Mouse (Mus musculus): ENCODE data around the gene Aimp1.

The Aimp1 gene

DNA sequence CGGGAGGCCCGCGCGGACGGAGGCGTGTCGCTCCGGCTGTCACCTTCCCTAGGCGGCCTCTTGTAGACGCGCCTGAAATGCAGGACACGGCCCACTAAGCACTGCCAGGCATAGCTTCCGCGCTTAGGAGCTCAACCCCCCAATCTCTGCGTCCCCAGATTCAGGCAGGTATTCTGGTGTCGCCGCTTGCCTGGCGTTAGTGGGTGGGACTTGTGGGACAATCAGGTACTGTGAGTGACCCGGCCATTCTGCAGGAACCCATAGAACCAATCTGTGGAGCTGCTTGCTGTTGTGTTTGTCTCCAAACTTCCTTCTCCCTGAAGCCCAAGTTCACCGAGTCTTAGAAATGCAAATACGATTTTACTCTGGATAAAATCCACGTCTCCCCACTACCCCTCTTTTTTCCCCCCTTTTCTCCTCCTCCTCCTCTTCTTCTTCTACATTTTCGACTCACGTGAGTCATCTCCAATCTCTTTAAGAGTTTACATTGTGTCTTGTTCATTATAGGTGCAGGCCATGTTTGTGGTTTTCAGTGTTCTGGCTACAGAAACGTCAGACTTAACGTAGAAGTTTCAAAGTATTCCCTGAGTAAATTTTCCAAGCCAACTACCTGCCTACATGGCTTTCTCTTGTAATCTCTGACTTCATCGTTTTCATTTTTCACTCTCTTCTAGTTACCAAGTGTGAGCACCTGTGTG is at the start of gene Aimp1:
TSS of gene Aimp1 (minus strand) at position 140 of the 698 bp plus-strand sequence.
- no peak for DNase-seq

DNA sequence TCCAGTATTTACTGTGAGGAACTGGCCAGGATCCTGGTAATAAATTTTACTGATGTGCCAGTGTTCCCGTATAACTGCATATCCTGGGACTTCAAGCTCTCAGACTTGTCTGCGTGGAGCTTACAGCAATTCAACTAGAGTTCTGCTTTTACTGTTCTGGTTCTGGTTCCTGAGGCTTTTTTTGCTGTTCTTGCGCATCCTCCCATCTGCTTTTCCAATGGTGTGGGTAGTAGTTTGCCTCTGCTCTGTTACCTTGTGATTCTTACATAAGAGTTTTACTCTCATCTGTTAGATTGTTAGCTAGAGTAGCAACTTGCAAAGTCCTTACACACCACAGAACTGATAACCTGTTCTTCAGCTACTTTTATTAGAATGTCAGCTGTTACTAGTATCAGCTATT is 40.2 kb upstream of the Aimp1 start:
- DNase-seq = no peak

DNA sequence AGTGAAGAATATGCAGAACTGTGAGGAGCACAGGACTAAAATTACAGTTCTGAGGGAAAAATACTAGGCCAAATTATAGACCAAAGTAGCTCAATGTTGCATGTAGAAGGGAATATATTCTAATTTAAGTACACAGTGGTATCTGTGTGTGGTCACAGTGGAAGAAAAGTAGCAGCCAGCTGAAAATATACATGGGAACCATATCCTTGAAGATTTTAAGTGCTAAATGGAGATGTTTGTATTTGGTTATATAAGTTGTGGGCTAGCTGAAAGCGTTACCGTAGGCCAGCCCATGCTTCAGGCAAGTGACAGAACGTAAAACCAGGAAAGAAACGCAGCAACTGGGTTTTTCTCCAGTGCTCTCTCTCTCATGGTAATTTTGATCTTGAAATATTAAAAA is 33.1 kb upstream of the Aimp1 start:
- DNase-seq = no peak

DNA sequence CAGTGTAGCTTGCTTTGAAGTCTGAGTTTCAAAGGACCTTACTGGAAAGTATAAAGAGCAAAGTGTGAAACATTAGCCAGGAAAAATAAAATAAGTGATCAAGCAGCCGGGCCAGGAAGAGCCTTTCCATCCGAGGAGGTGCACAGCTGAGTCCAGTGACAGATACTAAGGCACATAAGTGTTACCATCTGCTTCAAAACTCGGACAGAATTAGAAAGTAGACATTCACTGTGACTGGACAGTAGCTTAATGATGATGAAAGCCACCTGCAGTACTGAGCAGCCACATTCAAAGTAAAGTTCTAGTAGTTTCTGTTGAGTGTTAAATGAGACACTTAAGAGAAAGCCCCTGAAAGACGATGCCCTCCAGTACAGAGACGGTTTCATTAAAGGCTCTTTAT is 29.7 kb upstream of the Aimp1 start:
- DNase-seq = peak; percentile 4 to 27

DNA sequence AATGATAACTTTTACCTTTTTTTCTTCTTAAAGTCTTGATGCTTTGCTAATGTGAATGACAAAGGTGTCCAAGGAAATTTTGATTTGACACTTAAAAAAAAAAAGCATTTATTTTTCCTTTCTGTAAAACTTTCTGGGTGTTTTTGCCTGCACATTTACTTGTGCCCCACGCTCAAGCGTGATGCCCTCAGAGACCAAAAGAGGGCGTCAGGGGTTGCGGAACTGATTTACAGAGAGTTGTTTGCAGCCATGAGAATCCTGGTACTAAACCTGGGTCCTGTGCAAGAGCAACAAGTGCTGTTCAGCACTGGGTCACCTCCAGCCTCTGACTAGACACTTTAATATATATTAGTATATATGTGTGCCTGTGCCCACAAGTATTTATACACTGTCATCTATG is 22.8 kb upstream of the Aimp1 start:
- no peak for DNase-seq

DNA sequence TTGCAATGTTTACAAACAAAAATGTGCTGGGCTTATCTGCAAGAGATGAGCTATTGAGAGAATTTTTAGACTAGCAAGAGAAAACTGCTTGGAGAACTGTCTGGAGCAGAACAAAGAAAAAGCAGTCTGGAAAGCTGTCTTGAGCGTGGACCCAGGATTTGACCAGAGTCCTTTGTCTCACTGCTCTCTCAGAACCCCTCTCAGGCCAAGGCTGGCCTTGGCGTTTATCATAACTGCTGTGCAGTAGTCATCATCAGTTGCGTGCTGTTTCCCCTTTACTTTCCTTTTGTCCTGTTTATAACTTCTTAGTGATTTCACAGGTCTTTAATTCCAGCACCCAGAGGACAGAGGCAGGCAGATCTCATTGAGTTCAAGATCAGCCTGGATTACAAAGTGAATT is 20.0 kb upstream of the Aimp1 start:
- no peak for DNase-seq

DNA sequence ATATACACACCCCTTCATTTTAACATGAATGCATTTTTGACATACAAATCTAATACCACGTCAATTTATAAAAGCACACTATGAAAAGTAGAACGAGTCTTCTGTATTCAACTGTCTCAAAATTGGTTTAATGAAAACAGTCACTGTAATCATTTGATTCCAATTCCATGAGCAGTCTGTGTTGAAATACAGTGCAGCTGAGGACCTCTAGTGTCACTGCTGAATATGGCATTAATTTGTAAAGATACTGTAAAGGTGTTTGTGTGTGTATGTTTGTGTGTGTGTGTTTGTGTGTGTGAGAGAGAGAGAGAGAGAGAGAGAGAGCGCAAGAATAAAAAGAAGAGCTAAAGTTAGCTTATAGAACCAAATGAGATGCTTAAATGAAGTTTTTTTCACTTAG is 17.2 kb upstream of the Aimp1 start:
- DNase-seq = no peak

DNA sequence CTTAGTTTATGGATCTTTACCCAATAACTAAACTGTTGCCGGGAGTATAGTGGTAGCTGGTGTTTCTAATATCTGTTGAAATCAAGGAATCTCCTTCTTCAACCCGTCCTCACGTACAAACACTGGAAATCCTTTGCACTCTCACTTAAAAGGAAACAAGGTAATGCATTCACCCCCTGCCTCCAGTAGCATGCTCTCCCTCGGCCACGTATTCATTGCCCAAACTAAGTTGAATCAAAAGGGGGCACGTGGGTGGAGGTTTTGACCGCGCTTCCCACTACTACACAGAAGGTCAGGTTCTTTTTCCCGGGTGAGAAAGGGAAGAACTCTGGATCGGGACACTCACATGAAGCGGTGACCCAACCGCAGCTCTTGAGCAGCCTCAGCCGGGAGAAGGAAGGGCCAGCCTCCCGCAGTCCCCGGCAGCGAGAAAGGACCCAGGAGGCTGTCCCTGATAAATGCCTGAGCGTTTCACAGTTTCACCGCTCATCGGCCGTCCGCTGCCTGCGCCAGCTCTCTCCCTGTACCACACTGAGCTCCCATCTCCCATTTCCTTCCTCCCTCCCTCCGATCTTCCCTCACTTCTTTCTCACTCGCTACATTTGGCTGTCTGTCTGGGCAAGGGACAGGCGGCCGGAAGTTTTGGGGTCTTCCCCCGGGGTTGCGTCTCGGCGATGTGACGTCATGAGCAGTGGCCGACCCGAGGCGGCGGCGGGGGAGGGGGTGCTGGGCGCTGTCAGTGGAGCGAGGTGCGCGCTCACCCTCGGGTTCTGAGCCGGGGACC is 531 bp downstream of the Aimp1 start, which contains the start of gene Tbck:
TSS of gene Tbck (plus strand) at position 698 of the 784 bp plus-strand sequence.
- peak; percentile 95 to 97 for DNase-seq

DNA sequence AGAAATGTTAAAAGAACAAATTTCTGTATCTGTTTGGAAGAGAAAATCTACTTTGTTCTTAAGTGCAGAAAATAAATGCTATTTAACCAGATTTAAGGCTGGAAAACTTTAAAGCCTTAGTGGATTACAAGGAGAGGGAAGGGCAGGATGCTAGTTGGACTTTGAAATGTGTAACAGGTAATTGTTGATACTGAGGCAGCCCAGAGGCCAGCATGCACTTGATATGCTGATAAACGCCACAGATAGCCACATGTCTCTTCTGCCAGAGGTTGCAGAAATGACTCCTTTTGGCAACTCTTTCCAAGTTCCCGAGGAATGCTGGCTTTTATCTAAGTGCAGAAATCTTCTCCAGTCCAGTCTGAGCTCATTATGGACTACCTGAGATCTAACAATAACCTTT is 6.7 kb downstream of the Aimp1 start:
- DNase-seq = no peak

DNA sequence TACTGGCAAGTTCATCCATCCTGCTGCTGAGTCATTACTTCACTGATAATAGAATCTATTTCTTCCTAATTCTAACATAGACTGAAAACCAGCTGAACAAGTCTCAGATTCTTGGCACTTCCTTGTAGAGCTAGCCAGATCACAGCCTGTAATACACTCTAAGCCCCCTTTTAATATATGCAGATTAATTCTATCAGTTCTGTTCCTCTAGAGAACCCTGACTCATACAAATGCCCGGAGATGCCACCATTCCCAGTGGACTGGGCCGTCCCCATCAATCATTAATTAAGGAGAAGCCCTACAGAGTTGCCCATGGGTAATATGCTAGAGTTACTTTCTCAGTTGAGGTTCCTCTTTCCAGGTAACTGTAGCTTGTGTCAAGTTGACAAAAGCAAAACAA is 28.2 kb downstream of the Aimp1 start:
- no peak for DNase-seq

DNA sequence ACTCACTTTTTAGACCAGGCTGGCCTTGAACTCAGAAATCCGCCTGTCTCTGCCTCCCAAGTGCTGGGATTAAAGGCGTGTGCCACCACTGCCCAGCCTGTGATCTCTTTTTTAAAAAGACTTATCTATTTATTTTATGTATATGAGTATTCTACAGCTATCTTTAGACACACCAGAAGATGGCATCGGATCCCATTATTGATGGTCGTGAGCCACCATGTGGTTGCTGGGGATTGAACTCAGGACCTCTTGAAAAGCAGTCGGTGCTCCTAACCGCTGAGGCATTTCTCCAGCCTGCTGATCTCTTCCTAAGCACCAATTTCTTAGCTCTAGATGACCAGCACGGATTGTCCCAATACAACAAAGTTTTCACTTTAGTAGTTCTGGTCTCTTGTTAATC is 30.2 kb downstream of the Aimp1 start:
- no peak for DNase-seq

DNA sequence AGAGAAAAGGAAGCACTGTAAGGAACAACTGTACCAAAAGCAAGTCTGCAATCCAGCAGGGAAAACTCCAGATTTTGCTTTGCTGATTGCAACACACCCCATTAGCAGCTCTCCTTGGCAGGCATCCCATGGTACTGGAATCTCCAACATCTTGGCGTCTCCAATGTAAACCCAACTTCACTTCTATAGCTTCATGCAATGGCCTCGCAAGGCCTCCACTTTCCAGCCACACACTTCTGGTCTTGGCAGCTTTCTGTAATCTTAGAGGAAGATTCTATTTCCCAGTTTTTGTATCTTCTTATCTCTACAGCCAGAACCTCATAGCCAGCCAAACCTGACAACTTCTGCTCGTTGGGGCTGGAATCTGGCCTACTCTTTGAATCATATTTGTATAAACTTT is 32.4 kb downstream of the Aimp1 start:
- peak in 1 of 2 experiments; percentile 15 for DNase-seq

DNA sequence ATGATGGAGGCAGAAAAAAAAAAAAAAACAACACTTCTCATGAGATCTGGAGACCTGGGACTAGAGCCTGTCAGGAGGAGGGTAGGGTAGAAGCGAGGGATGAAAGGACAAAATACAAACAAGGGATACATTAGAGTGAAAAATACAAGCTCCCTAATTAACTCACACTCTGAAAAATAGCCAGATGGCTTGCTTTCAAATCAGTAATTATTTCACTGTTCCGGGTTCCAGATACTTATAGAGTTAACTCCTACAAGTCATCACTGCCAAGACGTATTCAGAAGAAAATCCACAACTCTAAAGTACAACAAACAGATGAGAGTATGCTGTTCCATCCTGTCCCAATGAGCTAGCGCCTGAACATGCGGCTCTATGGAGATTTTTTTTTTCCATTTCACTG is 34.0 kb downstream of the Aimp1 start:
- no peak for DNase-seq

DNA sequence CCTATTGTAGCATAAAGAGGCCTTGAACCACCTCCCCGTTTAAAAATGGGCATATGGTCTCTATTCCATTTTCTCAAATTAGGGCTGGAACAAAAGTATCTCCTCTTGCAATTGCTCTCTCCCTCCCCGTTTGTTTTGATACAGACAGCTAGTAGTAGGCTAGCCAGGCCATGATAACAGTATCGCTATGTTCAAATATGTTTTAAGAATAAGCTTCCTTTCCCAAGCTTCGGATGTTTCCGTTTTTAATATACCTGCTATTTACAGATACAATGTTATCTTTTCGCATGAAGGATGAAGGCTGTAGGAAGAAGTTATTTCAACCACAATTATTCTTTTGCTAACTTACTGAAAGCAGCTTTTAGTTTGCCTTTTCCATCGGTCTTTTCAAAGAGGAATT is 34.8 kb downstream of the Aimp1 start:
- DNase-seq = no peak

DNA sequence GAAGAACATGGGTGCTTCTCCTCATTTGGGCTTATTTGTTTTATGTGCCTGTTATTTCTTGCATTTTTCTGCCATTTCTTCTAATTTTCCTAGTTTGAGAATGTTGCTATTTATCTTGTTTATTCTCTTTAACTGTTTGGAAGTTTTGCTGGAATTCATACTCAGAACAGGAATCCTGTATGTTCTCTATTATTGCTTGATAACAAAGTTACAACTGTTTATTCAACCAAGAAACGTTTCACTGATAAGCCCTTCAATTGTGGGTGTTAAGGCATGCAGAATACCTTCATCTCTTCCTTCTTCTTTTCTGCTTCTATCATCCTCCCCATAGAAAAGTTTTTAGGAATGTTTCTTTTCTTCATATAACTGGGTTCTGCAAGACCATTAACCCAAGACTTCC is 37.4 kb downstream of the Aimp1 start:
- DNase-seq = no peak

DNA sequence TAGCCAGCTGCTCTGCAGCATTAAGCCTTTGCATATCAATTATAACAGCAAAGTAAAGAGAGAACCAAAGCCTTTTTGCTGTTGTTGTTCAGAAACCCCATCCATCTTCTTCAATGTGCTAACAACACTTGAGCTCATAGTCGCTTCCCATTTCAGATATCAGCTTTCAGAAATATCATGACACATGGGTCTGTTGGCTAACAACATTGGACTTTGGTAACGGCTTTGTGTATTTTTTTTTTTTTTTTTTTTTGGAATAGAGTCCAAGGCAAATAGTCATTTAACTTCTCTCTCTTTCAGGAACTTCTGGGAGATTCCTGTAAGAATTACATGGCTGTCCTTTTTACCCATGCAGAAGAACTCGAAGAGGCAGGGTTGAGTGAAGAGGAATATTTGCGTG is 40.1 kb downstream of the Aimp1 start:
- DNase-seq = no peak

DNA sequence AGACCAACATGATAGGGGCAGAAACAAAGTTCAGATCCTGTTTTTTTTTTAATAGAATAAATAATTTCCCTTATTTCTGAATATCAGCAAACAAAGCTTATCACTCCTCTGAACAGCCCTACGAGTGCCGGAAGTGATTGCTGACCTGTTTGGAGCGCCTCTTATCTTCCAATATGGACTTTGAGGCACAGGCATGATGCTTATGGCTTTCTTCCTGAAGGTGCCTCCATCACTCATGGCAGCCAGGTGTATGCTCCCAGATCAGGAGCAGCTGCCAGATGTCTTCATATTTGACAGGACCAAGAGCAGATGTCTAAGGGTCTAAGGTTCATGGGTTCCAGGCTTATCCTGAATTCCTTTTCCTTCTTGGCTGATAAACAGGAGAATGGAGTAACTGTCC is 47.1 kb downstream of the Aimp1 start:
- DNase-seq = no peak

DNA sequence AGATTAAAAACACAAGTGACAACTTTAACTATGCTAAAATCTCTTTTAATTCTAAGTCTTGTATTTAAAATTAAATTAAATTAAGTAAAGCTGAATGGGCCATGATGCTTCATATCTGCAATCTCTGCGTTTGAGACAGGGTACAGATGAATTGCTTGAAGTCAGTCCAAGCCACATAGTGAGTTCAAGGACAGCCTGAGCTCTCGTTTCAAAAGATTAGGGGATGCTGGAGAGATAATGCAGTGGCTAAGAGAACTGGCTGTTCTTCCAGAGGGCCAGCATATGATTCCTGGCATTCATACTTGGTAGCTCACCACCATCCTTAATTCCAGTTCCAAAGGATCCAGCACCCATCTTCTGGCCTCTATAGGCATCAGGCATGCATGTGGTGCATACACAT is 50.9 kb downstream of the Aimp1 start:
- no peak for DNase-seq

DNA sequence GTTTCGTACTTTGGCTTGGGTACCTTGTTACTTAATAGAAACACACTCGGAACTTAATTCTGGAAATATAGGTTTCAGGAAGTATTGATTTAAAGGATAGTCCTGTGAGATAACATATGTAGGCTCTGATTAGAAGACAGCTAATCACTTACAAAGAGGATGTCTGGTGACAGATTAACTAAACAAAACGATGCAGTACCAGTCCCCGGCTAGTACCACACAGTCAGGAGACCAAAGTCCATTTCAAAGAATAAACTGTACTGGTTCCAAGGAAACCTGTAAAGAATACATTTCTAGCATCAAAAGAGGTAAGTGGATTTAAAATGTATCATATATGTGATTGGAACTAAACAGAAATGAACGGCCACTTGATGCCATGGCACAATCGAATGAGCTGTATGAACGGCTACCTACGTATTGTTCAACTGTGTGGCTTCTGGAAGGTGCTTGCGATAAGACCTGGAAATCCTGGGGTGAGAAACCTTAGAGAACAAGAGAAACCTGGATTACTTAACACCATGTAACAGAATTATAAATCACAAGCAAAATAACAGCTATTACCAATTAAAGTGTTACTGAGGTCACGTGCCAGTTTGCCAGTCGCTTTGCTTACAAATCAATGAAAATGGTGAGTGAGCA is 54.5 kb downstream of the Aimp1 start, which contains the start of gene Gimd1:
TSS of gene Gimd1 (plus strand) at position 220 of the 639 bp plus-strand sequence.
- DNase-seq = no peak

DNA sequence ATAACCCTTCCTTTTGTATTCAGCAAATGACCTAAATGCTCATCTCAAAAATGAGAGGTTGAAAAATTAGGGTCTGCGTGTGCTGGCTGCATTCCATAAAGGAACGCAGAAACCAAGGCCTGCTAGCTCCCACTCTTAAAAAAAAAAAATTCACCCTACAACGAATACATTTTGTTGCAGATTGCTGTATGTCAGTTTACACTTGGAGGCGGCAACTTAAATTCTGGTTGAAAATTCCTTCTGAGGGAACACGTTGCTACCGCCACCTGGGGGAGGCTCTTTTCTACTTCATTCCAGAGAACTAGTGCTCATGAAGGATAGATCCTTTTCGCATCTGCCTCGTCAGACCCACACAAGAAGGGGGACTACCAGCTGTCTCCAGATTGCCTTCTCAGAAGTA is 55.4 kb downstream of the Aimp1 start:
- DNase-seq = peak; percentile 34 to 39

Measured in kidney, postnatal 4 days (tissue).